Mouse (Mus musculus) megakaryocyte, embryonic 14.5 days (primary cell): ENCODE measurements around the gene Retreg1. TPM values are rescaled to one million over a fixed set of nuclear protein-coding genes. Genes with fewer than 3 reads are reported as not detected.

ENCODE experiments used
- H3K27me3 ChIP-seq: replicated peaks from 2 replicates; pipeline ENCODE3; 2012; ENCODE audit warnings: inconsistent platforms
- H3K36me3 ChIP-seq: replicated peaks from 2 replicates; pipeline ENCODE3; 2012; ENCODE audit warnings: low read length, inconsistent platforms, mixed read lengths
- H3K4me1 ChIP-seq: 2 replicates; pipeline ENCODE4 v1.6.1; 2012; ENCODE audit warnings: inconsistent platforms
- H3K4me3 ChIP-seq: replicated peaks from 2 replicates; pipeline ENCODE3; 2012; ENCODE audit warnings: moderate library complexity, mild to moderate bottlenecking, inconsistent platforms
- H3K9me3 ChIP-seq: 2 replicates; pipeline ENCODE4 v1.6.1; 2012; ENCODE audit warnings: inconsistent platforms
- FLI1 ChIP-seq: IDR thresholded peaks from 2 replicates; pipeline ENCODE4 v1.6.1; 2012; ENCODE audit warnings: low read length, inconsistent platforms, mixed read lengths
- GATA1 ChIP-seq: IDR thresholded peaks from 3 replicates; pipeline ENCODE4 v1.6.1; 2012; ENCODE audit warnings: mixed read lengths, low read length, inconsistent platforms, borderline replicate concordance
- polyA plus RNA-seq: library from polyadenylated mRNA; stranded (reverse); fragments of >175 nt; gene quantifications from 2 replicates; pipeline ENCODE4 v1.2.3, GENCODE M21; 2012; ENCODE audit warnings: low replicate concordance; ENCODE audit not compliant: insufficient read depth

The Retreg1 gene
- polyA plus RNA-seq, 1 experiment: 1.4 TPM

- no peaks in the 10 kb centered on the region for H3K27me3 ChIP-seq
- no peak for TF ChIP-seq GATA1
- TF ChIP-seq FLI1: no peak
- H3K9me3 ChIP-seq: no peaks in the 10 kb centered on the region
- no peak overlapping the region for H3K4me3 ChIP-seq
- H3K4me1 ChIP-seq: no peaks in the 10 kb centered on the region
- no peaks in the 10 kb centered on the region for H3K36me3 ChIP-seq
These were observed 106.7 kb downstream of the Retreg1 start for GRCm38 (mm10) chr15:25949696-25950095.

GRCm38 (mm10) chr15:25950584-25950983, 107.6 kb downstream of the Retreg1 start:
- H3K4me1 ChIP-seq: no peaks in the 10 kb centered on the region
- H3K27me3 ChIP-seq: no peaks in the 10 kb centered on the region
- H3K4me3 ChIP-seq: no peak overlapping the region
- H3K36me3 ChIP-seq: no peaks in the 10 kb centered on the region
- TF ChIP-seq GATA1 (no peak), FLI1 (no peak)
- no peaks in the 10 kb centered on the region for H3K9me3 ChIP-seq

- Histone ChIP-seq H3K4me3 (no peak overlapping the region), H3K36me3 (no peaks in the 10 kb centered on the region), H3K9me3 (no peaks in the 10 kb centered on the region), H3K27me3 (no peaks in the 10 kb centered on the region), H3K4me1 (no peaks in the 10 kb centered on the region)
- no peak for TF ChIP-seq FLI1
- no peak for TF ChIP-seq GATA1
These were observed 108.1 kb downstream of the Retreg1 start for GRCm38 (mm10) chr15:25951037-25951436.

- Histone ChIP-seq H3K36me3 (no peaks in the 10 kb centered on the region), H3K4me1 (no peaks in the 10 kb centered on the region), H3K27me3 (no peaks in the 10 kb centered on the region), H3K9me3 (no peaks in the 10 kb centered on the region), H3K4me3 (no peak overlapping the region)
- no peak for TF ChIP-seq GATA1
- no peak for TF ChIP-seq FLI1
These were observed 113.0 kb downstream of the Retreg1 start for GRCm38 (mm10) chr15:25956001-25956400.

- Histone ChIP-seq H3K4me1 (no peaks in the 10 kb centered on the region), H3K36me3 (no peaks in the 10 kb centered on the region), H3K9me3 (no peaks in the 10 kb centered on the region), H3K4me3 (no peak overlapping the region), H3K27me3 (no peaks in the 10 kb centered on the region)
- TF ChIP-seq GATA1 (no peak), FLI1 (no peak)
These were observed 113.6 kb downstream of the Retreg1 start for GRCm38 (mm10) chr15:25956422-25957117.

- no peaks in the 10 kb centered on the region for H3K9me3 ChIP-seq
- no peaks in the 10 kb centered on the region for H3K36me3 ChIP-seq
- no peak for TF ChIP-seq FLI1
- no peak for TF ChIP-seq GATA1
- H3K4me1 ChIP-seq: no peaks in the 10 kb centered on the region
- H3K4me3 ChIP-seq: no peak overlapping the region
- no peaks in the 10 kb centered on the region for H3K27me3 ChIP-seq
These were observed 114.7 kb downstream of the Retreg1 start for GRCm38 (mm10) chr15:25957651-25958050.

GRCm38 (mm10) chr15:25959375-25959774, 116.4 kb downstream of the Retreg1 start:
- H3K4me1 ChIP-seq: no peaks in the 10 kb centered on the region
- H3K27me3 ChIP-seq: no peaks in the 10 kb centered on the region
- no peaks in the 10 kb centered on the region for H3K9me3 ChIP-seq
- H3K36me3 ChIP-seq: no peaks in the 10 kb centered on the region
- no peak overlapping the region for H3K4me3 ChIP-seq
- TF ChIP-seq GATA1: no peak
- TF ChIP-seq FLI1: no peak

GRCm38 (mm10) chr15:25960231-25960630, 117.3 kb downstream of the Retreg1 start:
- TF ChIP-seq FLI1: no peak
- TF ChIP-seq GATA1: no peak
- Histone ChIP-seq H3K36me3 (no peaks in the 10 kb centered on the region), H3K4me3 (no peak overlapping the region), H3K4me1 (no peaks in the 10 kb centered on the region), H3K27me3 (no peaks in the 10 kb centered on the region), H3K9me3 (no peaks in the 10 kb centered on the region)

GRCm38 (mm10) chr15:25966220-25966774, 123.3 kb downstream of the Retreg1 start:
- no peaks in the 10 kb centered on the region for H3K36me3 ChIP-seq
- H3K4me1 ChIP-seq: no peaks in the 10 kb centered on the region
- no peaks in the 10 kb centered on the region for H3K9me3 ChIP-seq
- TF ChIP-seq GATA1 (no peak), FLI1 (no peak)
- H3K27me3 ChIP-seq: peaks cover 2% of the 10 kb centered on the region
- H3K4me3 ChIP-seq: no peak overlapping the region

GRCm38 (mm10) chr15:25971596-25971995, 128.6 kb downstream of the Retreg1 start:
- Histone ChIP-seq H3K27me3 (peaks cover 2% of the 10 kb centered on the region), H3K4me1 (no peaks in the 10 kb centered on the region), H3K4me3 (no peak overlapping the region), H3K9me3 (no peaks in the 10 kb centered on the region), H3K36me3 (no peaks in the 10 kb centered on the region)
- TF ChIP-seq FLI1 (no peak), GATA1 (no peak)
